Mouse (Mus musculus) small intestine, adult 2 months (tissue): ENCODE results near the gene Calml4.

Experiments
- CTCF ChIP-seq: fragments of 200-500 bp; IDR thresholded peaks from 2 replicates; pipeline ENCODE4 v1.5.1; 2012; ENCODE audit warnings: low read depth, mild to moderate bottlenecking, control low read depth, inconsistent platforms, low read length, moderate library complexity, mixed read lengths; ENCODE audit not compliant: insufficient replicate concordance, insufficient read length; ENCODE audit errors: extremely low read depth
- POLR2A ChIP-seq: fragments of 200-500 bp; IDR thresholded peaks from 2 replicates; pipeline ENCODE4 v1.6.1; 2012; ENCODE audit warnings: low read depth, mild to moderate bottlenecking, control low read depth, inconsistent platforms, low read length, moderate library complexity

GRCm38 (mm10) chr9:62854483-62854882 is 3.4 kb upstream of the Calml4 start:
- TF ChIP-seq CTCF: no peak
- no peak for TF ChIP-seq POLR2A
